Mouse (Mus musculus): ENCODE results near the gene Fubp1.

GRCm38 (mm10) chr3:152243304-152243703 lies 33.1 kb downstream of the Fubp1 start:
- TF ChIP-seq POLR2A (IDR thresholded peaks at IDR 0.05; ENCODE audit: insufficient read depth, low read length): no peak
- TF ChIP-seq CTCF (IDR thresholded peaks at IDR 0.05; ENCODE audit: low read depth, low read length): no peak

Data from ES-Bruce4 (cell line).